Mouse (Mus musculus) CD4-positive, CD25-positive, alpha-beta regulatory T cell, adult 4 months (primary cell): ENCODE data around the gene Ripor2. TPM values are rescaled to one million over a fixed set of nuclear protein-coding genes. Genes with fewer than 3 reads are reported as not detected.

Source experiments
- ATAC-seq: one replicate; pipeline ENCODE4 v1.8.0; 2017
- polyA plus RNA-seq, 2 experiments: library from polyadenylated mRNA; unstranded; fragments of 100-300 nt; shearing (Covaris generic); gene quantifications; one replicate each; pipeline ENCODE4 v1.2.1; 2017

The Ripor2 gene
- polyA plus RNA-seq: 100 to 1,000 TPM; 228 to 281 TPM

DNA sequence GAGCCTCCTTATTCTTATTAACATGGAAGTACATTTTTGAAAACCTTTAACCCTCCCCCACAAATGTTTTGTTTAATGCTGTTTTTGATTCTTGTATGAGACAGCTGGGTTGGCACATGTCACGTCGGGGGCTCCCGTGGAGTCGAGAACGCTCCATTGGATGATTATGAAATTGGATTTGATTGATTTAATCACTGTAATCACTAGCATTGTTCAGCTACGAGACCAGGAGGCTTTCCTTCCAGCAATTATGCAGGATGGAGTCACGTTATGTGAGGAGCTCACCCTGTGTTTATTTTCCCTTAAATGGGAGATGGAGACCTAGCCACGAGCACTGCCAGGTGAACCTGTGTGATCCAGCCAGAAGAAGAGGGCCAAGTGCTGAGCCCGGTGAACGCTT lies at the start of gene Ripor2:
Gene Ripor2 (plus strand): TSS at position 357 of the 400 bp plus-strand sequence.
- ATAC-seq: no peak

DNA sequence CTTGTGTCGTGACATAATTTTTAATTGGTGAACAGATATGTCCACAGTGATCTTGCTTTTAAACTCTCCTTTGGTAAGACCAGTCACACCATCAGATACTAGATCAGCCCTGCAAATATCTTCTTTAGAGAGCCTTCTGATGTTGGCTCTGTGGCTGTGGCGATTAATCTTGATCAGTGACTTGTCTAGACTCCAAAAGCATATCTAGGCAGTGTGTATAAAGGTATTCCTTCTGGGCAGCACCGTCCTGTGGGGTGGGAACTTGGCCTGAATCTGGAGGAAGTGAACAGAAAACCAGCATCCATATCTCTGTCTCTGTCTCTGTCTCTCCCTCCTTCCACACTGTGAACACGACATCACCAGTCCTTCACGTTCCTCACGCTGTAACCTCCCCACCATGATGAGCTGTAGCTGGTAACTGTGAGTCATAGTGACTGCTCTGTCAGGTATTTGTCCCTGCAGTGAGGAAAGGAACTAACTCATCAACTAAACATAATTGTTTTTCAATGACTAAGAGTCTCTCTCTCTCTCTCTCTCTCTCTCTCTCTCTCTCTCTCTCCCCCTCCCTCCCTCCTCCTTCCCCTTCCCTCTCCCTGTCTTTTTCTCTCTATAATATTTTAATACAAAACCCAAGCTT lies 45.3 kb upstream of the Ripor2 start:
- peak; percentile 76 for ATAC-seq

DNA sequence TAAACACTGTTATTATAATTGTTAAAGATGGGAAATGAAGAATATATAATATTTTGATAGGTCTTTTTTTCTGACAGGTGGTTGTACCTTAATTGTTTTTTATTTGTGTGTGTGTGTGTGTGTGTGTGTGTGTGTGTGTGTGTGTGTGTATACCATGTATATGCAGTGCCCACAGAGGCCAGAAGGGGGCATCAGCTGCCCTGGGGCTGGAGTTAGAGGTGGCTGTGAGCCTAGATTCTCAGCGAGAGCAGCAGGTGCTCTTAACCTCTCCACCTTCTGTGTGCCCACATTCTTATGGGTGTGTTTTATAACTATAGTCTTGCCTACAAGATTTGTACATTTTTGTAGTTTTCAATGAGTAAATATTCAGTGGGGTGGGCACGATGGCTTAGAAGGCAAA lies 44.0 kb upstream of the Ripor2 start:
- no peak for ATAC-seq

- ATAC-seq: no peak
Observed at GRCm38 (mm10) chr13:24538941-24539340, 43.0 kb upstream of the Ripor2 start.

GRCm38 (mm10) chr13:24545677-24546076 lies 36.3 kb upstream of the Ripor2 start:
- ATAC-seq: no peak

DNA sequence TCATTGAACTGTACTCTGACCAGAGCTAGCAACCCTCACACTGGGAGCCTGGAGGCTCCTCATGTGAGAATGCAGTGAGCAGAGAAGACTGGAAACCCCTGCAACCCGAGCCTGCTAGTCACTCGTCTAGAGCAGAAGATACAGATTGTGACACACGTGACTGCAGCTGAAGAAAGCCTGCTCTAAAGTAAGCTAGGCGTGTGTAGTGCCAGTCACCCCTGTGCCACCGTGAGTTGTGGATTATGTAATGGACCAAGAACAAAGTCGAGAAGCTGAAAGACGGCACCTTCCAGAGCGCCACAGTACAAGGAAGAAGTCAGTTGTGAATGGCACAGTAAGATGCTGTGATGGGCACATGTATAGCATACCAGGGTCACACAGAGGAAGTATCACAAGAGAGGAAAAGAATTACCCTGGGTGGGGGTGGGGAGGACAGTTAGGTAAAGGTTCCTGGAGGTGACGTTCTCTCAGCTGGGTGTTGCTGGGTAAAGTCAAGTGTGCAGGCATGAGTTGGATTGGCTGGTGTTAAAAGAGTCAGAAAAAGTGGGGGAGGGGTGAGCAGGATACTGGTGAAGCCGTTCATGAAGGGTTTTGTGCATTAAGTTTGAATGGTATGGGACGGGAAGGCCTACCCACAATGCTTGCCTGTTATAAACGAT lies 35.1 kb upstream of the Ripor2 start:
- ATAC-seq: peak; percentile 90

DNA sequence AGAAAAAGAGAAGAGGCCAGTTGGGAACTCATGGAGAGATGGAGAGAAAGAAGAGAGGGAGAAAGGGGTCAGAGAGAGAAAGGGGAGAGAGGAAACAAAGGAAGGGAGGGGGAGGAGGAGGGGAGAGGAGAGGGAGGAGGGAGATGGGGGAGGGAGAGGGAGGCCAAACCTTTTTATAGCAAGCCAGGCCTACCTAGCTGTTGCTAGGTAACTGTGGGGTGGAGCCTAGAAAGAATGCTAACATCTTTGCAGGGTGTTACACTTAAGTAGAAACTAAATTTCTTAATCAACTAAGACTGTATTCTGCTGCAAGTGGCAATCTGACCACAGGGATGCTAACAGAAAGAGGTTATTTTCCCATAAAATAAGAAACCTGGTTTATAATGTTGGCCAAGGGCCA lies 33.1 kb upstream of the Ripor2 start:
- ATAC-seq: peak; percentile 28

- no peak for ATAC-seq
Observed at GRCm38 (mm10) chr13:24551100-24551931, 30.7 kb upstream of the Ripor2 start.

- no peak for ATAC-seq
Observed at GRCm38 (mm10) chr13:24552039-24552438, 29.9 kb upstream of the Ripor2 start.

- ATAC-seq: peak; percentile 45
Observed at GRCm38 (mm10) chr13:24561391-24561790, 20.6 kb upstream of the Ripor2 start.

DNA sequence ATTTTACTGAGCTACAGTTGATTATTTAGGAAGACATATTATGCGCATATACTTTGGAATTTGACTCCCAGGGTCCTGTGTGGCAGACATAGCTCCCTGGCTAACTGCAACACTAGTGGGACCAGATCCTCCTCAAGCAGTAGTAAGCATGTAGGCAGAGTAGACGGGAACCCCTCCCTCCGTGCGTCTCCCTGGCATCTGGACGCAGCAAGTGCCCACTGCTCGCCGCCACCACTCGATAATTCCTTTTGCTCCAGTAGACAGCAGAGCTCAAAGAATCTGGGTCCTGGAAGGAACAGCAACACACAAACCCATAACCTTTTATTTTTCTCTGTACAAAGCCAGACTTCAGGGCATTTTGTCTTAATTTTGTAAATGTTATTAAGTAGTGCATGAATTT lies 17.3 kb upstream of the Ripor2 start:
- ATAC-seq: no peak

- no peak for ATAC-seq
Observed at GRCm38 (mm10) chr13:24565230-24565949, 16.6 kb upstream of the Ripor2 start.

DNA sequence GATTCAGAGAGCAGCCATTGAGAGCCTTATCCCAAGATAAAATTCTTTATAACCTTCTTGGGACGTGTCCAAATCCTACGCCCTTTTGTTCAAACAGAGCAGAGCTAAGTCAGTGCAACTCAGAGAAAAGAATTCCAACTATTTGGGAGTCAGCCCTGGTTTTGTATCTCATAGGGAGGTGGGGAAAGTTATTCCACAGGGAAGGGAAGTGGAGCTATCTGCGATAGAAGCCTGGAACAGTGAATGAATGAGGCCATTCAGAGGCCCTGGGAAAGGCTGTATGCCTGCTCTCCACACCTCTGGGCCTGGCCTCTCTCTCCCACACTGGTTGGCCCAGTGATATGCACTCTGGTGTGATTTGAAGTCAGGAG lies 16.1 kb upstream of the Ripor2 start:
- ATAC-seq: no peak

DNA sequence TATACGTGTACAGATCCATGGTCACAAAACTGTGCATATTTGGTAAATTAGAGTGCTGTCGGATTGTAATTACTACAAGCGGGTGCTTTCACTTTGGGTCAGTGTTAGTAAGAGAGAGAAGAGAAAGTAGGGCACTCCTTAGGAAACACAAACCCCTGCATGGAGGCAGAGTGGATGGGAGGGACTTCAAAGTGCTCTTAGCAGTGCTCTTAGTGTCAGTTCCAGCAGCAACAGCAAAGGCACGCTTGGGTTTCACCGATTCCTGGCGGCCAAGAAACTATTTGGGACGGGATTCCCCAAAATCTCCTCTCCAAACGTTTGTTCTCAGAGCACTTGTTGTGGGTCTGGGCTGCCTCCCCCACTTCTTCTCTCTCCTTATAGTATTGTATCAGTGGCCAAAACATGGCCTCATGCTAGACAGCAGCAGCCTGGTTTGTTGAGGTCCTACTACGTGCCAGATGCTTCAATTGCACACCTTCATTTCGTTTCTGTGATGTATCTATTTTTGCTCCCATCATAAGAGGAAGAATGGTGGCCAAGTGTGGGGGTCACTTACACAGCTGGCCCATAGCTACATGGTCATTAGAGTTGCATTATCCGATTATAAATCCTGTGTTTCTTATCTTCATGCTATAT lies 14.7 kb upstream of the Ripor2 start:
- ATAC-seq: no peak

GRCm38 (mm10) chr13:24569066-24569465 lies 12.9 kb upstream of the Ripor2 start:
- ATAC-seq: no peak

DNA sequence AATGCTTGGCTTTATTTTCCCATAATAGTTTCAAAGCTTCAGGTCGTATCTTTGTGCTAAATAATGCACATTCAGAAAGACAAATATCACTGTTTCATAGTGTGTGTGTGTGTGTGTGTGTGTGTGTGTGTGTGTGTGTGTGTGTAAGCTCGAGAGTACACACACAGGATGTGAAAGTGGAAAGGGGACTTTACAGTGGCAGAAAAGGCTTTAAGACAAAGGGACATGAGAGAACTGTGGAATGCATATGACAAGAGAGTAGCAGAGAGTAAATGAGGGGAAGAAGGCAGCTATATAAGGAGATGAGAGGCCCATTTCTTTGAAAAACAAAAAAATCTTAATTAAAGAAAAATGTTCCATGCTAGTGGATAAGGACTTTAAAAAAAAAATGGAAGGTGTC lies 11.3 kb upstream of the Ripor2 start:
- peak; percentile 91 for ATAC-seq

GRCm38 (mm10) chr13:24571906-24572305 lies 10.1 kb upstream of the Ripor2 start:
- no peak for ATAC-seq

- ATAC-seq: no peak
Observed at GRCm38 (mm10) chr13:24575126-24575525, 6.9 kb upstream of the Ripor2 start.

GRCm38 (mm10) chr13:24576338-24577119 lies 5.5 kb upstream of the Ripor2 start:
- no peak for ATAC-seq

- ATAC-seq: no peak
Observed at GRCm38 (mm10) chr13:24578317-24578716, 3.7 kb upstream of the Ripor2 start.

DNA sequence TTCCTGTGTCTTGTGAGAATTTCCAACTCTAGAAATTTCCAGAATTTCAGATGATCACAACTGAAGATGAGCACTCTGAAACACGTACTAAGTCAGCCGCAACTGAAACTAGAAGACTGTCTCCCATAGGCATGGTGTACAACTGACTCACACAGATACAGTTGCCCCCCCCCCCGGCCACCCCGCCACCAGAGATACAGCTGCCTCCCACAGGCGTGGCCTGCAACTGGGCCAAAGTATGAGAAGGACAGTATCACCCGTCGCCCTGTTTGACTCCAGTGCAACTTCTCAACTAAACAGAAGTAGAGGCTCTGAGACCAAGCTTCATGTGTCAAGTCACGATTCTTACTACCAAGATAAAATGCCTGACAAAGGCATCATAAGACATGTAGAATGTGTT lies 1.2 kb upstream of the Ripor2 start:
- ATAC-seq: no peak

DNA sequence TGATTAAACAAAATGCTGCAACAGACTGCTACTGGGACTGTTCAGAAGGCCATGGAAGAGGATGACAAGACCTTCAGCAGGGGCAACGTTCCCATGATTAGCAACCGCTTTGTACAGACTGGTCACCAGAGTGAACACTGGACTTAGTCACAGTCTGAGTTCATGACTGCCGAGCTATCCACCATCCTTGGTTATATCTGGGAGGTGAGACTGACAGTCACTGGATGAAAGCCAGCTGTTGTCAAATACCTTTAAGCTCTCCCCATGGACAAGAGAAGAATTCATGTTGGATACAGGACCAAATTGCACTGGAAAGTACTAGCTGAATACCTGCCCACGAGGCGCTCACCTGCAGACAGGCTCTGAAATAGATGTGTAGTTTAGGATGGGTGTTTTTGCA lies 2.4 kb downstream of the Ripor2 start:
- no peak for ATAC-seq
